Mouse (Mus musculus) liver, adult 2 months (tissue): ENCODE data around the gene Styx. TPM values are rescaled to one million over a fixed set of nuclear protein-coding genes. Genes with fewer than 3 reads are reported as not detected.
A peak's percentile ranks its signal among the peaks of the same experiment; 100 is the strongest.

ENCODE experiments used
- DNase-seq: peaks from one replicate; pipeline ENCODE4 v3.0.0-alpha.2; 2011; ENCODE audit warnings: low read depth, low spot score; ENCODE audit errors: extremely low read depth
- H3K27ac ChIP-seq: fragments of 200-500 bp; replicated peaks from 2 replicates; pipeline ENCODE4 v1.5.1; 2012; ENCODE audit warnings: low read depth, mild to moderate bottlenecking, control low read depth, inconsistent platforms, low read length; ENCODE audit not compliant: insufficient read depth
- H3K27me3 ChIP-seq: fragments of 200-500 bp; 2 replicates; pipeline ENCODE4 v1.6.1; 2012; ENCODE audit warnings: mild to moderate bottlenecking, moderate library complexity, low read length, inconsistent platforms; ENCODE audit not compliant: control insufficient read depth, insufficient read depth
- H3K36me3 ChIP-seq: fragments of 200-500 bp; 2 replicates; pipeline ENCODE4 v1.6.1; 2012; ENCODE audit warnings: low read length, inconsistent platforms; ENCODE audit not compliant: control insufficient read depth, insufficient read depth
- H3K4me1 ChIP-seq: fragments of 200-500 bp; 2 replicates; pipeline ENCODE4 v1.6.1; 2011; ENCODE audit warnings: low read length; ENCODE audit not compliant: control insufficient read depth, insufficient read depth
- H3K4me3 ChIP-seq: fragments of 200-500 bp; 2 replicates; pipeline ENCODE4 v1.5.1; 2011; ENCODE audit warnings: low read depth, mild to moderate bottlenecking, control low read depth, low read length, moderate library complexity; ENCODE audit not compliant: insufficient read depth
- H3K79me2 ChIP-seq: fragments of 200-500 bp; 2 replicates; pipeline ENCODE4 v1.6.1; 2012; ENCODE audit warnings: inconsistent platforms, mild to moderate bottlenecking, low read length, moderate library complexity; ENCODE audit not compliant: control insufficient read depth, insufficient read depth
- H3K9ac ChIP-seq: fragments of 200-500 bp; 2 replicates; pipeline ENCODE4 v1.6.1; 2012; ENCODE audit warnings: low read depth, mild to moderate bottlenecking, control low read depth, inconsistent platforms, low read length
- CTCF ChIP-seq: fragments of 200-500 bp; IDR thresholded peaks from 2 replicates; pipeline ENCODE4 v1.5.1; 2011; ENCODE audit warnings: low read depth, low read length, control low read depth
- POLR2A ChIP-seq: fragments of 200-500 bp; IDR thresholded peaks from 2 replicates; pipeline ENCODE4 v1.6.1; 2011; ENCODE audit warnings: low read length, control low read depth; ENCODE audit not compliant: insufficient read depth; ENCODE audit errors: extremely low read depth
- WGBS: fragments of 180-500 bp; shearing (Covaris S2); methylation state at CpG from one replicate; pipeline ENCODE4 v1.1.7; 2018; 5-methylcytosine and 5-hydroxymethylcytosine counted together
- polyA plus RNA-seq: library from polyadenylated mRNA; depleted of rRNA; stranded (reverse); fragments of >200 nt; gene quantifications from 2 replicates; pipeline ENCODE4 v1.2.3, GENCODE M21; 2012; rRNA removed
- total RNA-seq: library from RNA; depleted of rRNA; stranded (reverse); fragments of >200 nt; gene quantifications from 2 replicates; pipeline ENCODE4 v1.2.3, GENCODE M21; 2014; rRNA removed

Gene Styx
- total RNA-seq (5.3 and 6.1 TPM in 2 replicates), polyA plus RNA-seq (1.4 and 3.5 TPM in 2 replicates)

DNA sequence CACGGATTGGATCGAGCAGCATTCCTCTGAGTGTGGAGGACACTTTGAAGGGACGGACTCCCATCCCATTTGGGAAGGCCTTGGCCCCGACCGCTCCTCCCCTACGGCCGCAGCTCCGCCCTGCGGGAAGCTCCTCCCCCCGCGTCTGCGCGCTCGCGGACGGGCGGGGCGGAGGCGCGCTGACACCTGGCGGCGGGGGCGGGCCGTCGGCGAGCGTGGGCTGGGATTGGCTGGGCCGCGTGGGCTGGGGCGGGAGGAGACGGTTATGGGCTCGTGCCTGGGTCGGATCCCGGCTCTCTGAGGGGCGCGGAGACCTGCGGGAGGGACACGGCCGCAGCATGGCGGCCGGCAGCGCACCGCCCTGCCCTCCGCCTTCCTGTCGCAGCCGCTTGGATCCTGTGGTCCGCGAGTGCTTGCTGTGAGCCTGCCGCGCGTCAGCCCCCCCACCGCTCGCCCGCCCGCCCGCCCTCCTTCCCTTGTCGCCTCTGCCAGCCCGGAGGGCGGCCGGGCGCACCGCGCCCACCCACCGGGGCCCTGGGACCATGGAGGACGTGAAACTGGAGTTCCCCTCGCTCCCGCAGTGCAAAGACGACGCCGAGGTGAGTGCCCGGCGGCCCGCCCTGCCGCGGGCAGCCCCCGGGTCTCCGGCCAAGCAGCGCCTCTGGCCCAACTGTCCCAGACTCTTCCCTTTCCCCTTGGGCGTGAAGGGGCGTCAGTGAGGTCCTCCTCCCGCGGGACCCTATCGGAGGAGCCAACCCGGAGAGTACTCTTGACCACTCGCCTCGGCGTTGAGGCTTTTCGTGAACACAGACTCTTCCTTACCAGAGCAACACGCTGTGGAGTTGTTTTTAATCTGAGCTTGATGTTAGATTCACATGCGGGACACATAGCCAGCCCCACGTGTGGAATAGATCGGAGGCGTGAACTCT lies at the start of gene Styx:
Styx (plus strand) TSS at position 163 of the 929 bp plus-strand sequence.
- Histone ChIP-seq H3K79me2 (peaks cover 9% of the 10 kb centered on the region; the same call in 1 of the 2 replicates), H3K27ac (peak within 1 kb of the TSS; percentile 20), H3K9ac (peak within 1 kb of the TSS; percentile 77), H3K4me3 (peak within 1 kb of the TSS; percentile 91), H3K27me3 (no peaks in the 10 kb centered on the region), H3K4me1 (peaks cover 3% of the 10 kb centered on the region), H3K36me3 (peaks cover 20% of the 10 kb centered on the region)
- DNase-seq, result peak; percentile 73
- no peak for TF ChIP-seq CTCF
- peak; percentile 50 for TF ChIP-seq POLR2A
- WGBS, result under 1% methylated on average over 88 of the region's 93 CpGs

DNA sequence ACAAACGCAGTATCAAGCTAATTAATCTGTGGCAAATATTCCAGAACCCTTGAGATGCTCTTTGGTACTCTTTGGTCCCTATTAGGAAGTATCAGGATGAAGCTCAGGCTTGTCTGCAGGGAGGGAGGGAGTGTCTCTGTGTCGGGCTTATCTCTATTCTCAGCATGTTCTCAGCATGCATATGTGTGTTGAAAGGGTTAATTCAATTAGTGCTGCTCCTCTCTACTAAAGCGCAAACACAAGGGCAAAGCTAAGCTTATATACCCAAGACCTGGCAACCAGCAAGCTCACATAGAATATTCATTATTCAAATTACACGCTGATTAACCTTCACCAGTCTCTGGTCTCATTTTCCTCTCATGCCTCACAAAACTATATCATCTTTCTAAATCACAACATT lies 47.0 kb upstream of the Styx start:
- Histone ChIP-seq H3K9ac (no peak overlapping the region), H3K36me3 (peaks cover 39% of the 10 kb centered on the region), H3K4me1 (no peaks in the 10 kb centered on the region), H3K27ac (no peak overlapping the region), H3K79me2 (no peaks in the 10 kb centered on the region; the same call in 1 of the 2 replicates), H3K27me3 (no peaks in the 10 kb centered on the region), H3K4me3 (no peak overlapping the region)
- no peak for DNase-seq
- WGBS, result 90% methylated on average over 4 of the region's 4 CpGs
- no peak for TF ChIP-seq CTCF
- TF ChIP-seq POLR2A, result no peak

DNA sequence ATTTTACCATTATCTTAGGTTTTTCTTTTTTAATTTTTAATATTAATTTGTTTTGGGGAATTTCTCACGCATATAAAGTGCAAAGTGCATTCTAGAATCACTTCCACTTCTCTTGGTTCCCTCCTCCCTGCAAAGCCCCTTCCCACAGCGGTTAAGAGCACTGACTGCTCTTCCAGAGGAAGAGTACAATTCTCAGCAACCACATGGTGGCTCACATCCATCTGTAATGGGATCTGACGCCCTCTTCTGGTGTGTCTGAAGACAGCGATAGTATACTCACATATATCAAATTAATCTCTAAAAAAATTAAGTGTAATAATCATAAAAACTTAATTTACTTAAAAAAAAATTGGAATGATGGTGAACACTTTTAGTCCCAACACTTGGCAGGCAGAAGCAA lies 46.5 kb upstream of the Styx start:
- H3K36me3 ChIP-seq, result peaks cover 34% of the 10 kb centered on the region

DNA sequence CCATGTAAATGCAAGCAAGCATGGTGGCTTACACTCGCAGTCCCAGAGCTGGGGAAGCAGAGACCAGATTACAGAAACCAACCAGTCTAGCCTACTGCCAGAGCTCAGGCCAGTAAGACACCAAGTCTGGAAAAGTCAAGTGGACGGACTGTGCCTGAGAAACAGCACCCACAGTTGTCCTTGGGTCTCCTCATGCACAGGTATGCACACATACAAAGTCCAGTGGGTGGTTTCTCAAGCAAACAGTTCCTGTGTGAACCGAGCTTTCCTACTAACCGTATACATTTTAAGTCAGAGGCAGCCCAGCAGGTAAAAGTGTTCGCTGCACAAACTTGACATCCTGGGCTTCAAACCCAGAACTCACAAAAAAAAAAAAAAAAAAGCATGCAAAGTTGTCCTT lies 45.0 kb upstream of the Styx start:
- H3K4me1 ChIP-seq, result no peaks in the 10 kb centered on the region
- H3K36me3 ChIP-seq, result peaks cover 28% of the 10 kb centered on the region
- H3K9ac ChIP-seq, result no peak overlapping the region
- H3K4me3 ChIP-seq, result no peak overlapping the region
- no peak for TF ChIP-seq POLR2A
- TF ChIP-seq CTCF, result no peak
- no peaks in the 10 kb centered on the region for H3K27me3 ChIP-seq
- 52% methylated on average over 5 of the region's 5 CpGs for WGBS
- peak; percentile 16 for DNase-seq
- peaks cover 10% of the 10 kb centered on the region; the same call in 1 of the 2 replicates for H3K79me2 ChIP-seq
- H3K27ac ChIP-seq, result no peak overlapping the region

More for the DNA sequence above, 46.5 kb upstream of the Styx start:
- H3K4me1 ChIP-seq, result no peaks in the 10 kb centered on the region
- DNase-seq, result no peak
- H3K4me3 ChIP-seq, result no peak overlapping the region
- 84% methylated on average over 4 of the region's 4 CpGs for WGBS
- TF ChIP-seq CTCF (no peak), POLR2A (no peak)
- H3K79me2 ChIP-seq, result peaks cover 1% of the 10 kb centered on the region; the same call in 1 of the 2 replicates
- H3K27ac ChIP-seq, result no peak overlapping the region
- H3K9ac ChIP-seq, result no peak overlapping the region
- H3K27me3 ChIP-seq, result no peaks in the 10 kb centered on the region

DNA sequence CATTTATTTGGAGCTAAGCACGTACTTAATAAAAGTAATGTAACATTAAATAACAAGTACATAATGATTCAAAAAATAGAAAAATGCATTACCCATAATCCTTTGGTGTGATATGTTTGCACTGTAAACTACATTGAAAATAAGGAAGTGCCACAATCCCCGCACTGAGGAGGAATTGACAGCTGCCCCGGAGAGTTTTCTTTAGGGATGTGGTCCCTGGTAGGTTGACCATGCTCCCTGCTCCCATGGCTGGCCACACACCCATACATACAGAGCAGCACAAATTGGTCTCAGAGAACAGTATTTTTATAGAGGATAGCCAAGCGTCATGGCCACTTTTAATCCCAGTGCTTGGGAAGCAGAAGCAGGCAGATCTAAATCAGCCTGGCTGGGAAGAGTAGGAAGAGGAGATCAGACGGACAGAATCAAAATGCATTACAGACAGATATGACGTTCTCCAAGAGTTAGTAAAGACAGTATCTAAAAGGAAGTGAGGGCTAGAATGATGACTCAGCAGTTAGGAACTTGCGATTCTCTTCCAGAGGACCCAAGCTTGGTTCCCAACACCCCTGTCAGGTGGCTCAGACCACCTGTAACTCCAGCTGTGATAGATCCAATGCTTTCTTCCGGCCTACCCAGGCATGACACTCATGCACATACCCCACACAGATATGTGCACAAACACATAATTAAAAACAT lies 43.1 kb upstream of the Styx start:
- TF ChIP-seq POLR2A (no peak), CTCF (no peak)
- DNase-seq, result no peak
- WGBS, result 82% methylated on average over 8 of the region's 8 CpGs

More for the DNA sequence above, 43.1 kb upstream of the Styx start:
- no peak overlapping the region for H3K9ac ChIP-seq
- H3K27ac ChIP-seq, result no peak overlapping the region
- peaks cover 13% of the 10 kb centered on the region; the same call in 1 of the 2 replicates for H3K79me2 ChIP-seq
- H3K4me3 ChIP-seq, result no peak overlapping the region
- H3K4me1 ChIP-seq, result no peaks in the 10 kb centered on the region
- H3K27me3 ChIP-seq, result no peaks in the 10 kb centered on the region
- H3K36me3 ChIP-seq, result peaks cover 17% of the 10 kb centered on the region
